Mouse (Mus musculus) midbrain, embryonic 11.5 days (tissue): ENCODE results near the gene Cars2. TPM values are rescaled to one million over a fixed set of nuclear protein-coding genes. Genes with fewer than 3 reads are reported as not detected.
"Not testable (repeated sequence)": the region's sequence is repeated elsewhere in the genome, so short reads cannot be mapped to it uniquely, and the experiment has no call there.

ENCODE experiments used
- ATAC-seq: fragments of 200-750 bp; cut with Nextera tagmentation; 2 replicates; pipeline ENCODE4 v1.8.0; 2017; ENCODE audit warnings: moderate TSS enrichment, moderate library complexity; ENCODE audit not compliant: low FRiP score
- DNase-seq: peaks from one replicate; pipeline ENCODE4 v3.0.0; 2015; ENCODE audit warnings: low spot score; ENCODE audit errors: missing footprints
- H3K27ac ChIP-seq: fragments of 300-500 bp; sonication (generic); 2 replicates; pipeline ENCODE4 v1.5.1; 2014; ENCODE audit warnings: low read depth, low read length
- H3K27me3 ChIP-seq: fragments of 300-500 bp; sonication (generic); 2 replicates; pipeline ENCODE4 v1.6.1; 2014; ENCODE audit warnings: mild to moderate bottlenecking, low read length, moderate library complexity, mixed read lengths; ENCODE audit not compliant: control insufficient read depth, insufficient read depth
- H3K36me3 ChIP-seq: fragments of 300-500 bp; sonication (generic); 2 replicates; pipeline ENCODE4 v1.6.1; 2014; ENCODE audit warnings: mild to moderate bottlenecking, low read length, moderate library complexity, mixed read lengths; ENCODE audit not compliant: control insufficient read depth, insufficient read depth
- H3K4me1 ChIP-seq: fragments of 300-500 bp; sonication (generic); 2 replicates; pipeline ENCODE4 v1.6.1; 2014; ENCODE audit warnings: low read length; ENCODE audit not compliant: control insufficient read depth, insufficient read depth
- H3K4me2 ChIP-seq: fragments of 300-500 bp; sonication (generic); 2 replicates; pipeline ENCODE4 v1.6.1; 2014; ENCODE audit warnings: mild to moderate bottlenecking, moderate library complexity
- H3K4me3 ChIP-seq: fragments of 300-500 bp; sonication (generic); 2 replicates; pipeline ENCODE4 v1.5.1; 2014; ENCODE audit warnings: low read depth, low read length
- H3K9ac ChIP-seq: fragments of 300-500 bp; sonication (generic); 2 replicates; pipeline ENCODE4 v1.6.1; 2014; ENCODE audit warnings: low read length
- H3K9me3 ChIP-seq: fragments of 300-500 bp; sonication (generic); 2 replicates; pipeline ENCODE4 v1.6.1; 2016; ENCODE audit warnings: low read length; ENCODE audit not compliant: control insufficient read depth
- WGBS: fragments of 180-500 bp; shearing (Covaris S2); extraction: QIAGEN DNeasy Blood & Tissue Kit; methylation state at CpG from one replicate; pipeline ENCODE4 v1.1.7; 2014; 5-methylcytosine and 5-hydroxymethylcytosine counted together
- polyA plus RNA-seq: library from polyadenylated mRNA; unstranded; fragments of >200 nt; fragmentation: Nextera tagmentation; extraction: Ambion mirVana; gene quantifications from 2 replicates; pipeline ENCODE4 v1.2.1, GENCODE M21; 2014

Cars2 gene
- polyA plus RNA-seq, 1 experiment from 2014 or later = 20.3 TPM

DNA sequence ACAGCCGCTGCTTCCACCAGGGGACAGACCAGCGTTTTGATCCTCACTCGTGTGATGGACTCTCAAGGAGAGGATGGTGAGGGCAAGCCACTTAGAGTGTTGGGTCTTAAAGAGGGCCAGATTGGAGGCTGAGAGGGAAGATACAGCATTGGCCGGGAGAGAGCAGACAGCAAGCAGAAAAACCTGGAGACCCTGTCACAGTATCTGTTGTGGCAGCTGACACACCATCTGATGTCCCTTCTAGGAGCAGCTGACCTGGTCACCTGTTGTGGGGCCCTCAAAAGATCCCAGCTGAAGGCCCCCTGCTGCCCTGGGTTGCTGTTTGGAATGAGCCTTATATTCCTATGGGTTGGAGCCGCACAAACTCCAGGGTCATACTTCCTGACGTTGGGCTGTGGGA, 21.8 kb upstream of the Cars2 start:
- WGBS = 76% methylated on average over 6 of the region's 6 CpGs
- no peak overlapping the region for H3K27ac ChIP-seq
- no peak for DNase-seq
- no peak overlapping the region for H3K4me2 ChIP-seq
- no peaks in the 10 kb centered on the region for H3K36me3 ChIP-seq
- H3K4me1 ChIP-seq = no peaks in the 10 kb centered on the region
- no peak for ATAC-seq
- H3K9me3 ChIP-seq = no peaks in the 10 kb centered on the region
- H3K9ac ChIP-seq = no peak overlapping the region
- H3K27me3 ChIP-seq = no peaks in the 10 kb centered on the region
- H3K4me3 ChIP-seq = no peak overlapping the region

- WGBS = 91% methylated on average over 10 of the region's 10 CpGs
- H3K36me3 ChIP-seq = 0 out of 2 replicates have a peak, but pooled peaks cover 2% of the 10 kb centered on the region
- H3K4me3 ChIP-seq = no peak overlapping the region
- no peak overlapping the region for H3K9ac ChIP-seq
- no peaks in the 10 kb centered on the region for H3K27me3 ChIP-seq
- ATAC-seq (no peak), DNase-seq (no peak)
- H3K9me3 ChIP-seq = no peaks in the 10 kb centered on the region
- no peaks in the 10 kb centered on the region for H3K4me1 ChIP-seq
- H3K27ac ChIP-seq = no peak overlapping the region
- no peak overlapping the region for H3K4me2 ChIP-seq
Observed at GRCm38 (mm10) chr8:11571950-11572349, 21.4 kb upstream of the Cars2 start.

GRCm38 (mm10) chr8:11570742-11571141, 20.2 kb upstream of the Cars2 start:
- ATAC-seq (no peak), DNase-seq (no peak)
- Histone ChIP-seq H3K27ac (no peak overlapping the region), H3K4me1 (no peaks in the 10 kb centered on the region), H3K4me3 (no peak overlapping the region), H3K27me3 (no peaks in the 10 kb centered on the region), H3K9me3 (no peaks in the 10 kb centered on the region), H3K36me3 (0 out of 2 replicates have a peak, but pooled peaks cover 5% of the 10 kb centered on the region), H3K4me2 (no peak overlapping the region), H3K9ac (no peak overlapping the region)
- 94% methylated on average over 4 of the region's 4 CpGs for WGBS

GRCm38 (mm10) chr8:11569260-11570097, 18.9 kb upstream of the Cars2 start:
- no peak for DNase-seq
- Histone ChIP-seq H3K36me3 (peaks cover 9% of the 10 kb centered on the region), H3K4me1 (no peaks in the 10 kb centered on the region), H3K27ac (no peak overlapping the region), H3K9ac (no peak overlapping the region), H3K4me2 (no peak overlapping the region), H3K27me3 (no peaks in the 10 kb centered on the region), H3K9me3 (no peaks in the 10 kb centered on the region), H3K4me3 (no peak overlapping the region)
- ATAC-seq = no peak
- WGBS = 84% methylated on average over 22 of the region's 22 CpGs

DNA sequence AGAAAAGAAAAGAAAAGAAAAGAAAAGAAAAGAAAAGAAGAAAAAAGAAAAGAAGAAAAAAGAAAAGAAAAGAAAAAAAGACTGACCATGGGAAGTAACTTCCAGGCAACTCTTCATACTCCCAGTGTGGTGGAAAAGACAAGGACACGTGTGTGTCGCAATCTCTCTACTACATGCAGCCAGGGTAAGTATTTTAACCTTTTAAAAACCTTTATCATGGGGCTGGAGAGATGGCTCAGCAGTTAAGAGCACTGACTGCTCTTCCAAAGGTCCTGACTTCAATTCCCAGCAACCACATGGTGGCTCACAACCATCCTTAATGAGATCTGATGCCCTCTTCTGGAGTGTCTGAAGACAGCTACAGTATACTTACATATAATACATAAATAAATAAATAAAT, 17.6 kb upstream of the Cars2 start:
- not testable (repeated sequence) for H3K4me3 ChIP-seq, H3K27ac ChIP-seq, H3K27me3 ChIP-seq, H3K4me1 ChIP-seq, H3K9ac ChIP-seq, ATAC-seq, DNase-seq, H3K9me3 ChIP-seq, H3K4me2 ChIP-seq
- WGBS = 99% methylated on average over 2 of the region's 2 CpGs
- peaks cover 19% of the 10 kb centered on the region for H3K36me3 ChIP-seq

DNA sequence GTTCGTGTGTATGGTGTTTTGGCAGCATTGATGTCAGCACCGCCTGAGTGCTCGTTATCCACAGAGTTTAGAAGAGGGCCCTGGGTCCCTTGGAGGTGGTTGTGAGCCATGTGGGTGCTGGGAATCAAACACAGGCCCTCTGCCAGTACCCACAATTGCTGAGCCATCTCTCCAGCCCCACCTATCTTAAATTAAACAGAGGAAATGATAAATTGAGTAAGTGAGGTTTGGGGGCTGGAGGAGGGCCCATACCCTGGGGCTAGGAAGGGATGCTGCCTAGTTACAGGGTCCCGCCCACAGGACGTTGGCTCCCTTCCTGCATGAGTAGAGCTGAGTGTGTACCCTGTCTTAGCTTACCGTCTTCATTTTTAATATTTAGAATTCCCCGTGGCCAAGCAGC, 14.1 kb upstream of the Cars2 start:
- H3K27me3 ChIP-seq = no peaks in the 10 kb centered on the region
- no peak overlapping the region for H3K4me2 ChIP-seq
- DNase-seq (no peak), ATAC-seq (no peak)
- no peak overlapping the region for H3K27ac ChIP-seq
- H3K4me1 ChIP-seq = no peaks in the 10 kb centered on the region
- H3K9ac ChIP-seq = no peak overlapping the region
- 95% methylated on average over 7 of the region's 7 CpGs for WGBS
- H3K9me3 ChIP-seq = no peaks in the 10 kb centered on the region; the same call in 1 of the 2 replicates
- H3K36me3 ChIP-seq = peaks cover 26% of the 10 kb centered on the region
- H3K4me3 ChIP-seq = no peak overlapping the region

- DNase-seq (no peak), ATAC-seq (no peak)
- WGBS = 85% methylated on average over 5 of the region's 5 CpGs
- Histone ChIP-seq H3K9ac (no peak overlapping the region), H3K4me3 (no peak overlapping the region), H3K27me3 (no peaks in the 10 kb centered on the region), H3K9me3 (no peaks in the 10 kb centered on the region; the same call in 1 of the 2 replicates), H3K4me2 (no peak overlapping the region), H3K27ac (no peak overlapping the region), H3K4me1 (peaks cover under 1% of the 10 kb centered on the region; the same call in 1 of the 2 replicates), H3K36me3 (peaks cover 26% of the 10 kb centered on the region)
Observed at GRCm38 (mm10) chr8:11564236-11564635, 13.7 kb upstream of the Cars2 start.

- Histone ChIP-seq H3K36me3 (peaks cover 22% of the 10 kb centered on the region), H3K27ac (no peak overlapping the region), H3K9ac (no peak overlapping the region), H3K9me3 (no peaks in the 10 kb centered on the region; the same call in 1 of the 2 replicates), H3K4me1 (peaks cover 7% of the 10 kb centered on the region), H3K4me2 (no peak overlapping the region), H3K27me3 (no peaks in the 10 kb centered on the region), H3K4me3 (no peak overlapping the region)
- WGBS = 90% methylated on average over 9 of the region's 9 CpGs
- DNase-seq = no peak
- no peak for ATAC-seq
Observed at GRCm38 (mm10) chr8:11560220-11560619, 9.6 kb upstream of the Cars2 start.

- no peak for DNase-seq
- Histone ChIP-seq H3K4me1 (peaks cover 9% of the 10 kb centered on the region), H3K27ac (no peak overlapping the region), H3K9ac (no peak overlapping the region), H3K4me3 (no peak overlapping the region), H3K27me3 (no peaks in the 10 kb centered on the region), H3K4me2 (no peak overlapping the region), H3K36me3 (peaks cover 18% of the 10 kb centered on the region), H3K9me3 (no peaks in the 10 kb centered on the region; the same call in 1 of the 2 replicates)
- no peak for ATAC-seq
- 92% methylated on average over 3 of the region's 3 CpGs for WGBS
Observed at GRCm38 (mm10) chr8:11559511-11559910, 8.9 kb upstream of the Cars2 start.
